Mouse (Mus musculus) liver, embryonic 15.5 days (tissue): ENCODE results near the gene Lmo4. TPM values are rescaled to one million over a fixed set of nuclear protein-coding genes. Genes with fewer than 3 reads are reported as not detected.

Experiments
- ATAC-seq: fragments of 200-750 bp; cut with Nextera tagmentation; 2 replicates; pipeline ENCODE4 v1.8.0; 2017; ENCODE audit warnings: moderate number of reproducible peaks, mild to moderate bottlenecking, moderate library complexity; ENCODE audit not compliant: insufficient read depth
- H3K27ac ChIP-seq: fragments of 300-500 bp; sonication (generic); replicated peaks from 2 replicates; pipeline ENCODE4 v1.5.1; 2015; ENCODE audit warnings: mild to moderate bottlenecking, inconsistent platforms
- H3K27me3 ChIP-seq: fragments of 300-500 bp; sonication (generic); 2 replicates; pipeline ENCODE4 v1.6.1; 2015; ENCODE audit warnings: mild to moderate bottlenecking, inconsistent platforms
- H3K36me3 ChIP-seq: fragments of 300-500 bp; sonication (generic); replicated peaks from 2 replicates; pipeline ENCODE4 v1.6.1; 2015; ENCODE audit warnings: moderate library complexity, mild to moderate bottlenecking, inconsistent platforms
- H3K4me1 ChIP-seq: fragments of 300-500 bp; sonication (generic); replicated peaks from 2 replicates; pipeline ENCODE4 v1.6.1; 2015; ENCODE audit warnings: inconsistent platforms
- H3K4me2 ChIP-seq: fragments of 300-500 bp; sonication (generic); 2 replicates; pipeline ENCODE4 v1.6.1; 2015; ENCODE audit warnings: moderate library complexity, mild to moderate bottlenecking, inconsistent platforms
- H3K4me3 ChIP-seq: fragments of 300-500 bp; sonication (generic); replicated peaks from 2 replicates; pipeline ENCODE4 v1.5.1; 2015; ENCODE audit warnings: mild to moderate bottlenecking, inconsistent platforms
- H3K9ac ChIP-seq: fragments of 300-500 bp; sonication (generic); 2 replicates; pipeline ENCODE4 v1.6.1; 2015; ENCODE audit warnings: moderate library complexity, mild to moderate bottlenecking, inconsistent platforms
- H3K9me3 ChIP-seq: fragments of 300-500 bp; sonication (generic); replicated peaks from 2 replicates; pipeline ENCODE4 v1.6.1; 2016; ENCODE audit warnings: inconsistent platforms
- WGBS: fragments of 180-500 bp; shearing (Covaris S2); methylation state at CpG from one replicate; pipeline ENCODE4 v1.1.7; 2015; ENCODE audit warnings: mixed read lengths; ENCODE audit not compliant: insufficient replicate concordance; 5-methylcytosine and 5-hydroxymethylcytosine counted together
- polyA plus RNA-seq: library from polyadenylated mRNA; unstranded; fragments of >200 nt; fragmentation: Nextera tagmentation; extraction: Ambion mirVana; gene quantifications from 2 replicates; pipeline ENCODE4 v1.2.1, GENCODE M21; 2015

Gene Lmo4
- polyA plus RNA-seq, 1 experiment from 2014 or later = 12.8 TPM

GRCm38 (mm10) chr3:144203259-144203987, 1.6 kb downstream of the Lmo4 start:
- Histone ChIP-seq H3K36me3 (no peaks in the 10 kb centered on the region), H3K27ac (peak overlapping the region; percentile 86), H3K4me3 (peak overlapping the region; percentile 75), H3K4me1 (peaks cover 61% of the 10 kb centered on the region), H3K27me3 (peaks cover 17% of the 10 kb centered on the region), H3K9me3 (no peaks in the 10 kb centered on the region), H3K4me2 (peak overlapping the region; percentile 95), H3K9ac (peak overlapping the region; percentile 77)
- no peak for ATAC-seq
- WGBS = under 1% methylated on average over 15 of the region's 15 CpGs

GRCm38 (mm10) chr3:144202574-144203258, 2.3 kb downstream of the Lmo4 start:
- H3K4me3 ChIP-seq = peak overlapping the region; percentile 75
- ATAC-seq = no peak
- peak overlapping the region; percentile 95 for H3K4me2 ChIP-seq
- peaks cover 68% of the 10 kb centered on the region for H3K4me1 ChIP-seq
- WGBS = under 1% methylated on average over 14 of the region's 14 CpGs
- peak overlapping the region; percentile 86 for H3K27ac ChIP-seq
- H3K9ac ChIP-seq = peak overlapping the region; percentile 67
- H3K27me3 ChIP-seq = peaks cover 19% of the 10 kb centered on the region
- H3K36me3 ChIP-seq = no peaks in the 10 kb centered on the region
- H3K9me3 ChIP-seq = no peaks in the 10 kb centered on the region

- Histone ChIP-seq H3K27me3 (peaks cover 19% of the 10 kb centered on the region), H3K36me3 (0 out of 2 replicates have a peak, but pooled peaks cover 3% of the 10 kb centered on the region), H3K27ac (peak overlapping the region; percentile 86), H3K4me2 (peak overlapping the region; percentile 95), H3K4me1 (peaks cover 75% of the 10 kb centered on the region), H3K9ac (peak overlapping the region; percentile 67), H3K4me3 (peak overlapping the region; percentile 75), H3K9me3 (no peaks in the 10 kb centered on the region)
- ATAC-seq = peak; percentile 69
- under 1% methylated on average over 61 of the region's 64 CpGs for WGBS
Measured at GRCm38 (mm10) chr3:144201794-144202573, 3.0 kb downstream of the Lmo4 start.

GRCm38 (mm10) chr3:144185327-144186152, 19.5 kb downstream of the Lmo4 start:
- no peak overlapping the region for H3K27ac ChIP-seq
- no peak overlapping the region for H3K4me2 ChIP-seq
- WGBS = 68% methylated on average over 13 of the region's 13 CpGs
- H3K36me3 ChIP-seq = peaks cover 27% of the 10 kb centered on the region
- no peak overlapping the region for H3K4me3 ChIP-seq
- H3K27me3 ChIP-seq = no peaks in the 10 kb centered on the region
- ATAC-seq = no peak
- no peak overlapping the region for H3K9ac ChIP-seq
- no peaks in the 10 kb centered on the region for H3K9me3 ChIP-seq
- H3K4me1 ChIP-seq = no peaks in the 10 kb centered on the region

- no peaks in the 10 kb centered on the region for H3K9me3 ChIP-seq
- WGBS = 79% methylated on average over 4 of the region's 4 CpGs
- H3K27me3 ChIP-seq = no peaks in the 10 kb centered on the region
- H3K4me2 ChIP-seq = no peak overlapping the region
- H3K36me3 ChIP-seq = peaks cover 21% of the 10 kb centered on the region
- no peaks in the 10 kb centered on the region for H3K4me1 ChIP-seq
- H3K4me3 ChIP-seq = no peak overlapping the region
- no peak for ATAC-seq
- no peak overlapping the region for H3K9ac ChIP-seq
- H3K27ac ChIP-seq = no peak overlapping the region
Measured at GRCm38 (mm10) chr3:144184918-144185317, 20.1 kb downstream of the Lmo4 start.

GRCm38 (mm10) chr3:144182229-144182628, 22.8 kb downstream of the Lmo4 start:
- no peak for ATAC-seq
- WGBS = 59% methylated on average over 6 of the region's 6 CpGs

GRCm38 (mm10) chr3:144178937-144179336, 26.1 kb downstream of the Lmo4 start:
- 33% methylated on average over 3 of the region's 3 CpGs for WGBS
- no peak for ATAC-seq
- Histone ChIP-seq H3K4me1 (no peaks in the 10 kb centered on the region), H3K9ac (no peak overlapping the region), H3K4me3 (no peak overlapping the region), H3K4me2 (no peak overlapping the region), H3K9me3 (no peaks in the 10 kb centered on the region), H3K27me3 (no peaks in the 10 kb centered on the region), H3K36me3 (no peaks in the 10 kb centered on the region), H3K27ac (no peak overlapping the region)

More at GRCm38 (mm10) chr3:144182229-144182628, 22.8 kb downstream of the Lmo4 start:
- Histone ChIP-seq H3K4me2 (no peak overlapping the region), H3K4me1 (no peaks in the 10 kb centered on the region), H3K9ac (no peak overlapping the region), H3K27ac (no peak overlapping the region), H3K36me3 (no peaks in the 10 kb centered on the region), H3K9me3 (no peaks in the 10 kb centered on the region), H3K27me3 (no peaks in the 10 kb centered on the region), H3K4me3 (no peak overlapping the region)

- 66% methylated on average over 7 of the region's 7 CpGs for WGBS
- no peak for ATAC-seq
- no peaks in the 10 kb centered on the region for H3K36me3 ChIP-seq
- no peak overlapping the region for H3K4me2 ChIP-seq
- H3K27me3 ChIP-seq = no peaks in the 10 kb centered on the region
- H3K4me1 ChIP-seq = no peaks in the 10 kb centered on the region
- no peak overlapping the region for H3K27ac ChIP-seq
- no peak overlapping the region for H3K9ac ChIP-seq
- H3K4me3 ChIP-seq = no peak overlapping the region
- H3K9me3 ChIP-seq = no peaks in the 10 kb centered on the region
Measured at GRCm38 (mm10) chr3:144173866-144174588, 31.0 kb downstream of the Lmo4 start.

GRCm38 (mm10) chr3:144173138-144173537, 31.9 kb downstream of the Lmo4 start:
- H3K4me1 ChIP-seq = no peaks in the 10 kb centered on the region
- no peak overlapping the region for H3K4me2 ChIP-seq
- no peak for ATAC-seq
- H3K9me3 ChIP-seq = no peaks in the 10 kb centered on the region
- H3K9ac ChIP-seq = no peak overlapping the region
- H3K27me3 ChIP-seq = no peaks in the 10 kb centered on the region
- no peaks in the 10 kb centered on the region for H3K36me3 ChIP-seq
- WGBS = 67% methylated on average over 11 of the region's 11 CpGs
- no peak overlapping the region for H3K27ac ChIP-seq
- no peak overlapping the region for H3K4me3 ChIP-seq

GRCm38 (mm10) chr3:144171749-144172148, 33.3 kb downstream of the Lmo4 start:
- H3K36me3 ChIP-seq = no peaks in the 10 kb centered on the region
- no peak overlapping the region for H3K4me3 ChIP-seq
- ATAC-seq = no peak; the same call in 1 of the 2 replicates
- no peaks in the 10 kb centered on the region for H3K4me1 ChIP-seq
- H3K27ac ChIP-seq = no peak overlapping the region
- 35% methylated on average over 2 of the region's 2 CpGs for WGBS
- H3K27me3 ChIP-seq = no peaks in the 10 kb centered on the region
- H3K9ac ChIP-seq = no peak overlapping the region
- H3K9me3 ChIP-seq = no peaks in the 10 kb centered on the region
- no peak overlapping the region for H3K4me2 ChIP-seq
